8 mouse cellular contexts compared by ENCODE assay signal in genomic region chr17:88629931-88630553, GRCm38 (mm10). TPM values are rescaled to one million over a fixed set of nuclear protein-coding genes. Genes with fewer than 3 reads are reported as not detected.
DNase-seq lines count a peak whose midpoint lies in the region; ATAC-seq and TF ChIP-seq lines count a peak whose summit lies in the region.

No protein-coding gene starts in this region.

- peak; percentile 31 for DNase-seq in urinary bladder, adult 2 months (ENCODE audit: low spot score)
- no peak for DNase-seq in urinary bladder, postnatal 10 days (ENCODE audit: low spot score)
- DNase-seq in gastrocnemius, postnatal 36 days, result peak; percentile 35 to 64
- peak; percentile 63 for DNase-seq in lung, adult 2 months
- DNase-seq in ovary, postnatal 14 days (ENCODE audit: low spot score), result peak; percentile 45
- no peak for DNase-seq in thymus, postnatal 10 days (ENCODE audit: low spot score in 2 of 2)
- no peak for DNase-seq in frontal cortex, adult 2 months (ENCODE audit: extremely low spot score in 1 of 2, low spot score in 1 of 2)

- H3K27me3 ChIP-seq in intestine, embryonic 15.5 days (replicated peaks), result no peaks in the 10 kb centered on the region

- peak; percentile 61 for ATAC-seq in intestine, embryonic 15.5 days

- H3K9me3 ChIP-seq in intestine, embryonic 15.5 days, result no peaks in the 10 kb centered on the region

- peaks cover 44% of the 10 kb centered on the region for H3K4me1 ChIP-seq in intestine, embryonic 15.5 days (replicated peaks)
- H3K4me1 ChIP-seq in lung, adult 2 months (ENCODE audit: control insufficient read depth, insufficient read depth, low read length), result peaks cover 50% of the 10 kb centered on the region

- H3K4me3 ChIP-seq in intestine, embryonic 15.5 days (replicated peaks), result no peak overlapping the region
- no peak overlapping the region for H3K4me3 ChIP-seq in lung, adult 2 months (replicated peaks; ENCODE audit: extremely low read depth, low read depth, low read length)

- H3K9ac ChIP-seq in intestine, embryonic 15.5 days, result 0 out of 2 replicates have a peak overlapping the region, but pooled peaks have one; percentile 33

- H3K4me2 ChIP-seq in intestine, embryonic 15.5 days (replicated peaks), result peak overlapping the region; percentile 52

- peak; percentile 36; the same call in 1 of the 2 replicates for TF ChIP-seq CTCF in lung, adult 2 months (IDR thresholded peaks at IDR 0.05; ENCODE audit: insufficient read depth, low read length)

- TF ChIP-seq POLR2A in lung, adult 2 months (IDR thresholded peaks at IDR 0.05; ENCODE audit: borderline replicate concordance, extremely low read depth, low read depth, low read length), result peak; percentile 9; the same call in 1 of the 2 replicates

- H3K36me3 ChIP-seq in intestine, embryonic 15.5 days, result no peaks in the 10 kb centered on the region

- peak overlapping the region; percentile 93 for H3K27ac ChIP-seq in intestine, embryonic 15.5 days

- intact Hi-C loops in gastrocnemius, postnatal 36 days (cut with DNase I), result no loop called here

- 10% methylated on average over 11 of the region's 11 CpGs for WGBS in intestine, embryonic 15.5 days
- WGBS in lung, adult 2 months, result 15% methylated on average over 11 of the region's 11 CpGs

RNA-seq across cellular contexts. Expression of gene Ston1, which starts 32.6 kb away (rescaled TPM):
- polyA plus RNA-seq in urinary bladder, adult 2 months (2012; rRNA removed), result 28.6 and 38.4 TPM in 2 replicates
- total RNA-seq in gastrocnemius, postnatal 36 days (2021), result 1 to 10 TPM; 6.0 to 6.1 TPM
- 6.2 and 6.6 TPM in 2 replicates for polyA plus RNA-seq in intestine, embryonic 15.5 days (2015; fragmentation: Nextera tagmentation; extraction: Ambion mirVana)
- 41.0 and 43.1 TPM in 2 replicates for polyA plus RNA-seq in lung, adult 2 months (2012; rRNA removed)
- polyA plus RNA-seq in frontal cortex, adult 2 months (2012; rRNA removed), result 3.4 and 4.0 TPM in 2 replicates

RNA-seq across cellular contexts. Expression of gene Gtf2a1l, which starts 38.4 kb away (rescaled TPM):
- polyA plus RNA-seq in urinary bladder, adult 2 months (2012; rRNA removed), result not detected in 2 replicates
- not detected for total RNA-seq in gastrocnemius, postnatal 36 days (2021)
- 0.21 and 0.36 TPM in 2 replicates for polyA plus RNA-seq in intestine, embryonic 15.5 days (2015; fragmentation: Nextera tagmentation; extraction: Ambion mirVana)
- polyA plus RNA-seq in lung, adult 2 months (2012; rRNA removed), result not detected in 2 replicates
- 0.11 and 0.12 TPM in 2 replicates for polyA plus RNA-seq in frontal cortex, adult 2 months (2012; rRNA removed)

Comparison
In these comparisons a context has a peak if more than half of its experiments do, and no peak if none do; other contexts are left out.
1. DNase-seq: peak in urinary bladder, adult 2 months (single experiment), gastrocnemius, postnatal 36 days (2 of 2), lung, adult 2 months (single experiment) and ovary, postnatal 14 days (single experiment); none in urinary bladder, postnatal 10 days (single experiment), thymus, postnatal 10 days (0 of 2) and frontal cortex, adult 2 months (0 of 2).